Mouse (Mus musculus): ENCODE data around the gene Ercc2. TPM values are rescaled to one million over a fixed set of nuclear protein-coding genes. Genes with fewer than 3 reads are reported as not detected.
A peak's percentile ranks its signal among the peaks of the same experiment; 100 is the strongest.

Gene Ercc2
- polyA plus RNA-seq, 1 experiment from 2014 or later, result 6.2 TPM

DNA sequence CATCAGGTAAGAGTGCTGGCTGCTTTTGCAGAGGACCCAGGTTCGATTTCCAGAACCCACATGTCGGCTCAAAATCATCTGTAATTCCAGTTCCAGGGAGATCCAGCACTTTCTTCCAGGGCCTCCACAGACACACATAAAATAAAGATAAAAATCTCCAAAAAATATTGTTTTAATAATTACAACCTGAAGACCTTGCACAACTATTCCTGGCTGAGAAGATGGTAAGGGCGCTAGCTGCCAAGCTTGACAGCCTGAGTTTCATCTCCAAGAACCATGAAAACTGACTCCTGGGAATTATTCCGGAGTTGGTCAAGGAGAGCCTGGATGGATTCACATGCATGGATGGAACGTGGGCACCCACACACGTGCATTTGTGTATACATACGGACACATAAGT lies 22.7 kb downstream of the Ercc2 start, which contains the start of gene Ckm:
Gene Ckm (plus strand): TSS at position 301 of the 400 bp plus-strand sequence.
- TF ChIP-seq CTCF (IDR thresholded peaks at IDR 0.05; ENCODE audit: low read depth), result no peak
- Histone ChIP-seq H3K27me3 (replicated peaks; ENCODE audit: control insufficient read depth, insufficient read depth, low read length) (peaks cover 35% of the 10 kb centered on the region), H3K4me2 (replicated peaks; ENCODE audit: low read depth) (peak within 1 kb of the TSS; percentile 97), H3K27ac (ENCODE audit: low read depth, low read length) (no peak within 1 kb of the TSS), H3K9me3 (ENCODE audit: control insufficient read depth) (no peaks in the 10 kb centered on the region), H3K4me3 (ENCODE audit: low read depth, low read length) (peak within 1 kb of the TSS; percentile 59), H3K4me1 (replicated peaks; ENCODE audit: control insufficient read depth, insufficient read depth, low read length) (0 out of 2 replicates have a peak, but pooled peaks cover 6% of the 10 kb centered on the region), H3K9ac (ENCODE audit: low read depth, low read length) (peak within 1 kb of the TSS; percentile 51), H3K36me3 (ENCODE audit: control insufficient read depth, insufficient read depth) (no peaks in the 10 kb centered on the region)
- 49% methylated on average over 7 of the region's 7 CpGs for WGBS
- ATAC-seq, result no peak

DNA sequence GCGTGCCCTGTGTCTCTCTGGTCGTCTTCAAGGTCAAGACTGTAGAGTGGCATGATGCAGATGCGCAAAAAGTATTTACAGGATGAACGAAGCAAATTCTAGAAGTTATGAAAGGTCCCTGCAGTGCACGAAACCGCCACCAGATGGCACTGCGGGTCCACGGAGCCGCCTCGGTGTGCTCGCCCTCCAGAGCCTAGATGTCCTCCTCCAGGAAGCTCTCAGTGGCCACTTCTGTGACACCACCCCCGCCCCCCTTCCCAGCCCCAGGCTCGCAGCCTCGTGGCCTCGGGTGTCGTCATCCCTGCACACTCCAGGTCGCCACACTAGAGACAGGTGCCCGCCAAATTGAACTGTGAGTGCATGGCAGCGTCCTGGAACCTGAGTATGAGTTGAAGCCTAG lies 23.6 kb downstream of the Ercc2 start:
- 2% methylated on average over 19 of the region's 19 CpGs for WGBS
- Histone ChIP-seq H3K4me2 (replicated peaks; ENCODE audit: low read depth) (peak overlapping the region; percentile 35; the same call in 1 of the 2 replicates), H3K4me3 (ENCODE audit: low read depth, low read length) (no peak overlapping the region), H3K4me1 (replicated peaks; ENCODE audit: control insufficient read depth, insufficient read depth, low read length) (0 out of 2 replicates have a peak, but pooled peaks cover 3% of the 10 kb centered on the region), H3K27ac (ENCODE audit: low read depth, low read length) (no peak overlapping the region), H3K27me3 (replicated peaks; ENCODE audit: control insufficient read depth, insufficient read depth, low read length) (peaks cover 28% of the 10 kb centered on the region), H3K9ac (ENCODE audit: low read depth, low read length) (no peak overlapping the region), H3K9me3 (ENCODE audit: control insufficient read depth) (no peaks in the 10 kb centered on the region), H3K36me3 (ENCODE audit: control insufficient read depth, insufficient read depth) (no peaks in the 10 kb centered on the region)
- ATAC-seq, result peak; percentile 50; the same call in 1 of the 2 replicates
- peak; percentile 97 for TF ChIP-seq CTCF (IDR thresholded peaks at IDR 0.05; ENCODE audit: low read depth)

DNA sequence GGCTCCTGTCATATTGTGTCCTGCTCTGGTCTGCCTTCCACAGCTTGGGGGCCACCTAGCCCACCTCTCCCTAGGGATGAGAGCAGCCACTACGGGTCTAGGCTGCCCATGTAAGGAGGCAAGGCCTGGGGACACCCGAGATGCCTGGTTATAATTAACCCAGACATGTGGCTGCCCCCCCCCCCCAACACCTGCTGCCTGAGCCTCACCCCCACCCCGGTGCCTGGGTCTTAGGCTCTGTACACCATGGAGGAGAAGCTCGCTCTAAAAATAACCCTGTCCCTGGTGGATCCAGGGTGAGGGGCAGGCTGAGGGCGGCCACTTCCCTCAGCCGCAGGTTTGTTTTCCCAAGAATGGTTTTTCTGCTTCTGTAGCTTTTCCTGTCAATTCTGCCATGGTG lies 27.9 kb downstream of the Ercc2 start:
- 53% methylated on average over 6 of the region's 6 CpGs for WGBS
- no peak overlapping the region for H3K27ac ChIP-seq (ENCODE audit: low read depth, low read length)
- no peaks in the 10 kb centered on the region for H3K36me3 ChIP-seq (ENCODE audit: control insufficient read depth, insufficient read depth)
- no peaks in the 10 kb centered on the region for H3K27me3 ChIP-seq (replicated peaks; ENCODE audit: control insufficient read depth, insufficient read depth, low read length)
- no peaks in the 10 kb centered on the region for H3K9me3 ChIP-seq (ENCODE audit: control insufficient read depth)
- H3K4me2 ChIP-seq (replicated peaks; ENCODE audit: low read depth), result no peak overlapping the region
- H3K9ac ChIP-seq (ENCODE audit: low read depth, low read length), result no peak overlapping the region
- no peak for TF ChIP-seq CTCF (IDR thresholded peaks at IDR 0.05; ENCODE audit: low read depth)
- no peaks in the 10 kb centered on the region for H3K4me1 ChIP-seq (replicated peaks; ENCODE audit: control insufficient read depth, insufficient read depth, low read length)
- H3K4me3 ChIP-seq (ENCODE audit: low read depth, low read length), result no peak overlapping the region
- ATAC-seq, result no peak

DNA sequence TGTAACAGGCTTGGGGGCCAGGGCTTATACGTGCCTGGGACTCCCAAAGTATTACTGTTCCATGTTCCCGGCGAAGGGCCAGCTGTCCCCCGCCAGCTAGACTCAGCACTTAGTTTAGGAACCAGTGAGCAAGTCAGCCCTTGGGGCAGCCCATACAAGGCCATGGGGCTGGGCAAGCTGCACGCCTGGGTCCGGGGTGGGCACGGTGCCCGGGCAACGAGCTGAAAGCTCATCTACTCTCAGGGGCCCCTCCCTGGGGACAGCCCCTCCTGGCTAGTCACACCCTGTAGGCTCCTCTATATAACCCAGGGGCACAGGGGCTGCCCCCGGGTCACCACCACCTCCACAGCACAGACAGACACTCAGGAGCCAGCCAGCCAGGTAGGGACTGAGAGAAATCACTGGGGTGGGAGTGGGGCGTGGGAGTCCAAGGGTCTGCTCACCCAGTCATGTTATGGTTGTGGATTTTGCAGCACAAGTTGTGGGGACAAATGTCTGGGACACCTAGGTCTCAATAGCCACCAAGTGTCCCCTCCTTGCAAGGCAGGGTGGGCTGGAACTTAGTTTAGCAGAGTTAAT lies 29.0 kb downstream of the Ercc2 start:
- WGBS, result 68% methylated on average over 11 of the region's 11 CpGs
- Histone ChIP-seq H3K4me3 (ENCODE audit: low read depth, low read length) (no peak overlapping the region), H3K4me2 (replicated peaks; ENCODE audit: low read depth) (no peak overlapping the region), H3K27ac (ENCODE audit: low read depth, low read length) (no peak overlapping the region), H3K9ac (ENCODE audit: low read depth, low read length) (no peak overlapping the region), H3K9me3 (ENCODE audit: control insufficient read depth) (no peaks in the 10 kb centered on the region), H3K27me3 (replicated peaks; ENCODE audit: control insufficient read depth, insufficient read depth, low read length) (no peaks in the 10 kb centered on the region), H3K36me3 (ENCODE audit: control insufficient read depth, insufficient read depth) (no peaks in the 10 kb centered on the region), H3K4me1 (replicated peaks; ENCODE audit: control insufficient read depth, insufficient read depth, low read length) (no peaks in the 10 kb centered on the region)
- TF ChIP-seq CTCF (IDR thresholded peaks at IDR 0.05; ENCODE audit: low read depth), result no peak
- no peak for ATAC-seq

DNA sequence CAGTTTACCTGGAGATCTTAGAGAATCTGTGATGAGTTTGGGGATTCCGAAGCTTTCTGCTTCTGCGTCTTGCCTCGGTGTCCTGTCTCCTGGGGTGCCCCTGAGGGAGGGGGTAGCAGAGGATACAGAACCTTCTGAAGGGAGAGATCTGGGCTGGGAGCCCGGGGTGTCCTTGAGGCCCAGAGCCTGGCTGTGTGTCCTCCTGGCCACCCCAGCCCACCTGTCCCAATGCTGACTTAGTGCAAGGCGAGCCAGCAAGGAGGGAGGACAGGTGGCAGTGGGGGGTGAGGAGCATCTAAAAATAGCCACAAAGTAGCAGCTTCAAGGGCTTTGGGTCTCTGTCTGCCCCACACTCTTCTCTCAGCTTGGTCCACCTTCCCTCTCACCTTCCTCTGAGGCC lies 30.0 kb downstream of the Ercc2 start:
- Histone ChIP-seq H3K4me2 (replicated peaks; ENCODE audit: low read depth) (no peak overlapping the region), H3K27ac (ENCODE audit: low read depth, low read length) (no peak overlapping the region), H3K27me3 (replicated peaks; ENCODE audit: control insufficient read depth, insufficient read depth, low read length) (no peaks in the 10 kb centered on the region), H3K4me1 (replicated peaks; ENCODE audit: control insufficient read depth, insufficient read depth, low read length) (no peaks in the 10 kb centered on the region), H3K9me3 (ENCODE audit: control insufficient read depth) (no peaks in the 10 kb centered on the region), H3K9ac (ENCODE audit: low read depth, low read length) (no peak overlapping the region), H3K4me3 (ENCODE audit: low read depth, low read length) (no peak overlapping the region), H3K36me3 (ENCODE audit: control insufficient read depth, insufficient read depth) (no peaks in the 10 kb centered on the region)
- no peak for TF ChIP-seq CTCF (IDR thresholded peaks at IDR 0.05; ENCODE audit: low read depth)
- no peak for ATAC-seq
- 84% methylated on average over 5 of the region's 5 CpGs for WGBS

DNA sequence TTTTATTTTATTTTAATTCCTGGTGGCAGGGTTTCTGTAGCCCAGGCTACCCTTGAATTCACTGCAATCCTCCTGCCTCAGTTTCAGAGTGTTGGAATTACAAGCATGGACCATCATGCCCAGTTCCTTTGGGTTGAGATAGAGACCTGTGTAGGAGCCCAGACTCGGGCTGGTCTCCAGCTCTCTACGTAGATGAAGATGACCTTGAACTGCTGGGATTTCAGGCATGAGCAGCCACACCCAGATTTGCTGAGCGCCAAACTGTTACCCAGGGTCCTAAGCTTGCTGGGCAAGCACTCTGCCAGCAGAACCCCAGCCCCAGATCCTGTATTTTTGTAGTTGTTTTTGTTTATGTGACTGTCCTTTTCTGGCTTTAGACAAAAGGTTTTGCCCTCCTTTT lies 31.7 kb downstream of the Ercc2 start:
- ATAC-seq, result no peak
- Histone ChIP-seq H3K27ac (ENCODE audit: low read depth, low read length) (no peak overlapping the region), H3K4me1 (replicated peaks; ENCODE audit: control insufficient read depth, insufficient read depth, low read length) (no peaks in the 10 kb centered on the region), H3K4me2 (replicated peaks; ENCODE audit: low read depth) (no peak overlapping the region), H3K27me3 (replicated peaks; ENCODE audit: control insufficient read depth, insufficient read depth, low read length) (peaks cover 7% of the 10 kb centered on the region; the same call in 1 of the 2 replicates), H3K9ac (ENCODE audit: low read depth, low read length) (no peak overlapping the region), H3K4me3 (ENCODE audit: low read depth, low read length) (no peak overlapping the region), H3K36me3 (ENCODE audit: control insufficient read depth, insufficient read depth) (no peaks in the 10 kb centered on the region), H3K9me3 (ENCODE audit: control insufficient read depth) (no peaks in the 10 kb centered on the region)
- WGBS, result 60% methylated on average over 3 of the region's 3 CpGs
- no peak for TF ChIP-seq CTCF (IDR thresholded peaks at IDR 0.05; ENCODE audit: low read depth)
